Mouse (Mus musculus): ENCODE measurements around the gene Sfxn5. TPM values are rescaled to one million over a fixed set of nuclear protein-coding genes. Genes with fewer than 3 reads are reported as not detected.
A peak's percentile ranks its signal among the peaks of the same experiment; 100 is the strongest.

Gene Sfxn5
- total RNA-seq, 2 experiments from 2014 or later = 172 to 183 TPM

GRCm38 (mm10) chr6:85339273-85339901 is 6.2 kb upstream of the Sfxn5 start:
- intact Hi-C loops (cut with DNase I) = no loop called here
- DNase-seq (ENCODE audit: low spot score in 2 of 2) = peak in 1 of 2 experiments; percentile 42

- DNase-seq (ENCODE audit: low spot score in 2 of 2) = peak; percentile 53 to 63
- intact Hi-C loops (cut with DNase I) = no loop called here
These were observed 3.7 kb upstream of the Sfxn5 start for GRCm38 (mm10) chr6:85336944-85337343.

GRCm38 (mm10) chr6:85335352-85335751 is 2.1 kb upstream of the Sfxn5 start:
- no peak for DNase-seq (ENCODE audit: low spot score in 2 of 2)
- intact Hi-C loops (cut with DNase I) = no loop called here

GRCm38 (mm10) chr6:85334851-85335250 is 1.6 kb upstream of the Sfxn5 start:
- intact Hi-C loops (cut with DNase I) = no loop called here
- DNase-seq (ENCODE audit: low spot score in 2 of 2) = no peak

GRCm38 (mm10) chr6:85334251-85334650 is 1.0 kb upstream of the Sfxn5 start:
- no peak for DNase-seq (ENCODE audit: low spot score in 2 of 2)
- intact Hi-C loops (cut with DNase I) = no loop called here

- intact Hi-C loops (cut with DNase I) = no loop called here
- DNase-seq (ENCODE audit: low spot score in 2 of 2) = no peak
These were observed 510 bp upstream of the Sfxn5 start for GRCm38 (mm10) chr6:85333732-85334131.

GRCm38 (mm10) chr6:85332351-85332999 is 747 bp downstream of the Sfxn5 start:
- DNase-seq (ENCODE audit: low spot score in 2 of 2) = no peak
- intact Hi-C loops (cut with DNase I) = no loop called here

GRCm38 (mm10) chr6:85331736-85332135 is 1.5 kb downstream of the Sfxn5 start:
- intact Hi-C loops (cut with DNase I) = no loop called here
- DNase-seq (ENCODE audit: low spot score in 2 of 2) = no peak

- intact Hi-C loops (cut with DNase I) = no loop called here
- DNase-seq (ENCODE audit: low spot score in 2 of 2) = peak; percentile 41 to 55
These were observed 1.9 kb downstream of the Sfxn5 start for GRCm38 (mm10) chr6:85331221-85331735.

GRCm38 (mm10) chr6:85329666-85330185 is 3.5 kb downstream of the Sfxn5 start:
- intact Hi-C loops (cut with DNase I) = no loop called here
- no peak for DNase-seq (ENCODE audit: low spot score in 2 of 2)

- intact Hi-C loops (cut with DNase I) = no loop called here
- no peak for DNase-seq (ENCODE audit: low spot score in 2 of 2)
These were observed 6.7 kb downstream of the Sfxn5 start for GRCm38 (mm10) chr6:85326564-85326963.

GRCm38 (mm10) chr6:85325109-85325508 is 8.1 kb downstream of the Sfxn5 start:
- intact Hi-C loops (cut with DNase I) = no loop called here
- DNase-seq (ENCODE audit: low spot score in 2 of 2) = no peak

- DNase-seq (ENCODE audit: low spot score in 2 of 2) = peak; percentile 37 to 43
- intact Hi-C loops (cut with DNase I) = no loop called here
These were observed 12.8 kb downstream of the Sfxn5 start for GRCm38 (mm10) chr6:85320445-85320866.

- DNase-seq (ENCODE audit: low spot score in 2 of 2) = no peak
- intact Hi-C loops (cut with DNase I) = no loop called here
These were observed 17.0 kb downstream of the Sfxn5 start for GRCm38 (mm10) chr6:85316211-85316610.

GRCm38 (mm10) chr6:85314064-85314798 is 19.0 kb downstream of the Sfxn5 start:
- intact Hi-C loops (cut with DNase I) = no loop called here
- no peak for DNase-seq (ENCODE audit: low spot score in 2 of 2)

- intact Hi-C loops (cut with DNase I) = no loop called here
- no peak for DNase-seq (ENCODE audit: low spot score in 2 of 2)
These were observed 25.3 kb downstream of the Sfxn5 start for GRCm38 (mm10) chr6:85307894-85308293.

GRCm38 (mm10) chr6:85306375-85306774 is 26.8 kb downstream of the Sfxn5 start:
- no peak for DNase-seq (ENCODE audit: low spot score in 2 of 2)
- intact Hi-C loops (cut with DNase I) = no loop called here

GRCm38 (mm10) chr6:85305826-85306225 is 27.4 kb downstream of the Sfxn5 start:
- no peak for DNase-seq (ENCODE audit: low spot score in 2 of 2)
- intact Hi-C loops (cut with DNase I) = no loop called here

GRCm38 (mm10) chr6:85304966-85305365 is 28.3 kb downstream of the Sfxn5 start:
- DNase-seq (ENCODE audit: low spot score in 2 of 2) = no peak
- intact Hi-C loops (cut with DNase I) = no loop called here

- peak in 1 of 2 experiments; percentile 43 for DNase-seq (ENCODE audit: low spot score in 2 of 2)
- intact Hi-C loops (cut with DNase I) = no loop called here
These were observed 30.7 kb downstream of the Sfxn5 start for GRCm38 (mm10) chr6:85302326-85303055.
